Mouse (Mus musculus): ENCODE results near the gene Ddah1.

- TF ChIP-seq EP300 (IDR thresholded peaks at IDR 0.05; ENCODE audit: low read depth) (no peak), CTCF (IDR thresholded peaks at IDR 0.05; ENCODE audit: low read depth) (no peak)
Measured at GRCm38 (mm10) chr3:145805848-145806247, 47.4 kb downstream of the Ddah1 start.

All from heart, postnatal 0 days (tissue).